Mouse (Mus musculus) cerebellum, adult 9-10 months (tissue): Measurements from ENCODE around the gene Olfr521.
"Not testable (repeated sequence)": the region's sequence is repeated elsewhere in the genome, so short reads cannot be mapped to it uniquely, and the experiment has no call there.

Source experiments
- DNase-seq: peaks from one replicate; pipeline ENCODE4 v3.0.0; 2022

Gene Olfr521

DNA sequence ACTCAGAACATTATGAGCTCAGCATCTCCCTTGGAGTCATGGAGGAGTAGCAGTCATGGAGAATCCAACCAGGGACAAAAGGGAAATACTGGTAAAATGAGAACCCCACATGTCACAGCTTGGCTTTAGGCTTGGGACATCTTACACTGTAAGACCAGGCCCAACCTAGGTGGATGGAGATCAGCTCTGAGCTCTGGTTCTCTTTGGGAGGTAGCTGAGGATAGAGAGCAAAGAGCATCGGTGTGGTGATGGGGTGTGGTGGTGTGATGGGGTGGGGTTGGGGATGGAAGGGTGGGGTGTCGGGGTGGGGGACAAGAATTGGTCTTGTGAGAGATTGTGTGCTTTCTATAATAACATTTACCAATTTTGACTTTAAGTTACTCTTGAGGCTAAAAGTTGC is 47.5 kb downstream of the Olfr521 start:
- DNase-seq: no peak

DNA sequence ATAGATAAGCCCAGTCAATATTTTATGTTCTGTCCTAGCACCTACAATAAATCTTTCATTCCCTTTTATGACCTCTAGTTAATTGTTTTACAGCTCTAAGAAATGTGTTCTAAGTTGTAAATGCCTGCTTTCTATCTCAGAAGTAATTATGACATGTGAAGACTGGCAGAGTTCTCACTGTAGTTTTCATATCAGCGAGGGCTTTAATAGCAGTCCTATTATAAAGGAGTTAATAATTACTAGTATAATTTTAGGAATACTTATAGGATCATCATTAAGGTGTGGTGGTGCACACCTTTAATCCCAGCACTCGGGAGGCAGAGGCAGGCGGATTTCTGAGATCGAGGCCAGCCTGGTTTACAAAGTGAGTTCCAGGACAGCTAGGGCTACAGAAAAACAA is 48.4 kb downstream of the Olfr521 start:
- no peak for DNase-seq

DNA sequence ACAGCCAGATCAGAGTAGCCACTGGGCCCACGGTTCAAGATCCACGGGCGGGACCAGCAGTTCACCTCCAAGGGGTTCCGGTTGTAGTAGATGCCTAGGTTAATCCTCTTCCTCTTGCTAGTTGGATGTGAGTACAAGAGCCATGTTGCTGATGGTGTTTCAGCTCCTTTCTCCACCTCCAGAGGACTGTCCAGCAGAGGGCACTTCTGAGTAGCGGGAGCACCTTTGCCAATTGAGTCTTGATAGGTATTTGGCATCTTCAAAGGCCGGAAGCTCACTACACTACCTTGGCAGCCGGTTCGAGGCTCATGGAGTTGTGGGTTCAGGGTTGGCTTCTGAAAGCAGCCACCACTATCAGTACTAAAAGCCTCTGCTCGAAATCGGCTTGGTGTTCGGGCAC is 50.1 kb downstream of the Olfr521 start:
- peak; percentile 37 for DNase-seq

DNA sequence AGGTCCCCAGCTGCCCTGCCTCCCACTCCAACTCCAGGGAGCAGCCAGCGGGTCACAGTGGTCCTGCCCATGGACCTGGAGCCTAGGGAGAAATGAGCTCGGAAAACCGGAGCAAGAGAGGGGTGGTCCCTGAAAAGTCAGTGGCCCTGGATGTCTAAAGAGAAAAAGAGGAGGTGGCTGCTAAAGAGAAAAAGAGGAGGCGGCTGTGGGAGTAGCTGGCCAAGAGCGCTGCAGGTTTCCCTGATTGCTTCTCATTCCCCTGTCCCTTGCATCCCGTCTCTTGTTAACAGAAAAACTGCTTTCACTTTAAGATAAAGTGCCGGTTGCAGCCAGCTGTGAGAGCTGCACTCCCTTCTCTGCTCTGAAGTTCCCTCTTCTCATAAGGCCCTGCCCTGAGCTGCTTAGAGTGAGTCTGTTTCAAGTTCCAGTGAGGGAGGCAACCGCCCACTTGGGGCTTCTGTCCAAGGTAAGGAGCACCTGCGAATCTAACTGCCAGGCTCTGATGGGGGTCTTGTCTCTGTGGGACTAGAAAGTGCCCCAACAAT is 54.9 kb downstream of the Olfr521 start:
- DNase-seq: not testable (repeated sequence)
